Mouse (Mus musculus) spleen, adult 2 months (tissue): ENCODE measurements around the gene Zfp541. TPM values are rescaled to one million over a fixed set of nuclear protein-coding genes. Genes with fewer than 3 reads are reported as not detected.
A peak's percentile ranks its signal among the peaks of the same experiment; 100 is the strongest.

Experiments used
- DNase-seq, 2 experiments: peaks; one replicate each; pipeline versions ENCODE4 v3.0.0 to v3.0.0-alpha.2; 2012 to 2021; ENCODE audit warnings: low spot score in 2 of 2, low read depth in 1 of 2
- H3K27ac ChIP-seq: fragments of 200-500 bp; 2 replicates; pipeline ENCODE4 v1.5.1; 2012; ENCODE audit warnings: low read length, inconsistent platforms; ENCODE audit not compliant: insufficient read depth
- H3K27me3 ChIP-seq: fragments of 200-500 bp; 2 replicates; pipeline ENCODE4 v1.6.1; 2012; ENCODE audit warnings: mild to moderate bottlenecking, moderate library complexity, low read length, inconsistent platforms; ENCODE audit not compliant: control insufficient read depth, insufficient read depth
- H3K36me3 ChIP-seq: fragments of 200-500 bp; 2 replicates; pipeline ENCODE4 v1.6.1; 2012; ENCODE audit warnings: mild to moderate bottlenecking, low read length, inconsistent platforms; ENCODE audit not compliant: control insufficient read depth, insufficient read depth
- H3K4me1 ChIP-seq: fragments of 200-500 bp; 2 replicates; pipeline ENCODE4 v1.6.1; 2011; ENCODE audit warnings: inconsistent platforms; ENCODE audit not compliant: control insufficient read depth, insufficient read depth, insufficient read length
- H3K4me3 ChIP-seq: fragments of 200-500 bp; 2 replicates; pipeline ENCODE4 v1.5.1; 2011; ENCODE audit warnings: mild to moderate bottlenecking, inconsistent platforms; ENCODE audit not compliant: insufficient read depth, insufficient read length; ENCODE audit errors: extremely low read depth
- CTCF ChIP-seq: fragments of 200-500 bp; IDR thresholded peaks from 2 replicates; pipeline ENCODE4 v1.5.1; 2011; ENCODE audit warnings: mild to moderate bottlenecking, inconsistent platforms; ENCODE audit not compliant: insufficient read depth, insufficient read length, insufficient replicate concordance; ENCODE audit errors: extremely low read depth
- POLR2A ChIP-seq: fragments of 200-500 bp; IDR thresholded peaks from 2 replicates; pipeline ENCODE4 v1.6.1; 2011; ENCODE audit warnings: low read depth, low read length, inconsistent platforms
- WGBS: fragments of 180-500 bp; shearing (Covaris S2); methylation state at CpG from one replicate; pipeline ENCODE4 v1.1.7; 2018; 5-methylcytosine and 5-hydroxymethylcytosine counted together
- polyA plus RNA-seq: library from polyadenylated mRNA; depleted of rRNA; stranded (reverse); fragments of >200 nt; gene quantifications from 2 replicates; pipeline ENCODE4 v1.2.3, GENCODE M21; 2012

Gene Zfp541
- polyA plus RNA-seq, 1 experiment, result 0.02 TPM

DNA sequence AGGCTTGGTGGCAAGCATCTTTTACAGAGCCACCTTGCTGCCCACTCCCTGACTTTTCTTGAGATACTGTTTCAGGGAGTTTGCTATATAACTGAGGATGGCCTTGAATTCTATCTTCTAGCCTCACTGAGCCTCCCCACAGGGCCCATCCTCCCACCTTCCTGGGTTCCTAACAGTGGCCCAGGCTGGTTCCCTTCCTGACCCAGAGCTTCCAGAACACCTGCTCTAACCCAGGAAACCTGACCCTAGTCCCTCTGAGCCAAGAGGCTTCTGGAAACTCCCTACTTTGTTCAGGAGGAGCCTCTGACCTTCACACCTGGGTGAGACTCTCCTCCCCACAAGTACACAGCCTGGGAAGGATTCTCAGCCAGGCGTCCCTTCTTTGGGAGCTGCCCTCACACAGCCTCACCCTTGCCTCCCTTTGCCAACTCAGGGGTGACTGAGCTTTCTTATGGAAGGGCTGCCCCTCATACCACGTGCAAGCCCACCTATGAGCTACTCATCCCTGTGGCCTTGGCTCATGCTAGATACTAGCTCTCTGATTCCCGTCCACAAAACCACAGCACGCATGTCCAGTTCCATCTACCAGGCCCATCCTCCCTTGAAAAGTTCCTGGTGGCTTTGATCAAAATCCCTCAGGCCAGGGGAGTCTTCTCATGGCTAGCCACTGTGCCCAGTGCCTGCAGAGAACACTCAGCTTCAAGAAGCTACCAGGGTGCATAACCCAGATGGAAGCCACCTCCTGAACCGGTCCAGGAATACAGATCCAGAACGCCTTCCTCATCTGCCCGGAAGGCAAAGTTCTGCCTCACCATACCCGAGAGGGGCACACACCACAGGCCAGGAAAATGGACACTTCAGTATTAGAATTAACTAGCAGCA lies 27.8 kb upstream of the Zfp541 start:
- no peak overlapping the region for H3K27ac ChIP-seq
- no peaks in the 10 kb centered on the region; the same call in 1 of the 2 replicates for H3K36me3 ChIP-seq
- no peaks in the 10 kb centered on the region for H3K27me3 ChIP-seq
- no peak for DNase-seq
- no peak for TF ChIP-seq POLR2A
- TF ChIP-seq CTCF, result no peak
- H3K4me3 ChIP-seq, result no peak overlapping the region
- WGBS, result 87% methylated on average over 8 of the region's 8 CpGs
- peaks cover 15% of the 10 kb centered on the region for H3K4me1 ChIP-seq

DNA sequence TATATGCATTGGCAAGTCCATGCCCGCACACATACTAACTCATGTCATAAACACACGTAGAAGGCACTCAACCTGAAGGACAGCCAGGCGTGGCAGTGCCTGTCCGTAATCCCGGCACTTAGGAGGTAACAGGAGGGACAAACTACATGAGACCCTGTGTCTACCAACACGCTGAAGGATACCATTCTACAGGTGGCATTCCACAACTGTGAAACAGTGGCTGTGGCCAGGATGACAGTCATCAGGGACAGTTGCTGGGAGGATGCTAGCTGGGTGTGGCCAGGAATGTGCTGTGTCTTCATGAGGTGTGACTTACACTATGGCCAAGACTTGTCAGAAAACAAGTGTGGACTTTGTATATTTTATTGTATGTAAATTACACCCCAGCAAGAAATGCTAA lies 24.6 kb upstream of the Zfp541 start:
- Histone ChIP-seq H3K4me3 (no peak overlapping the region), H3K4me1 (peaks cover 22% of the 10 kb centered on the region), H3K27ac (no peak overlapping the region), H3K36me3 (no peaks in the 10 kb centered on the region; the same call in 1 of the 2 replicates), H3K27me3 (no peaks in the 10 kb centered on the region)
- DNase-seq, result no peak
- TF ChIP-seq POLR2A, result no peak
- TF ChIP-seq CTCF, result no peak
- WGBS, result 94% methylated on average over 6 of the region's 6 CpGs

DNA sequence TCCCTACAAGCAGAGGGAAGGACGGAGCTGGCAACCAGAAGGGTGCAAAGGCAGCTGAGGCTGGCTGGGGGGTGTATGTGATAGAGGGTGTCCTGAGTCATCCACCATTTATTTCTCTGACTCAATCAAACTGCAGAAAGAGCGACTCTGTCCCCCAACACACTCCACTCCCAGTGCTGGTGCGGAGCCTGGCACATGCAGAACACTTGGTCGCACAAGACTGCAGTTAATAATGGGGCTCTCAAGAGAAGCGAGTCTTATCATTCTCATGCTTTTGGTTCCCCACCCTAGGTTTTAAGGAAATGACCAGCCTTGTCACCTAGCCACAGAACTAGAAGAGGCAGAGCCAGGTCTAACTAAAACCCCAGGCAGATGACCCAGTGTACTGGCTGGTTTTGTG lies 22.3 kb upstream of the Zfp541 start:
- no peak for TF ChIP-seq POLR2A
- no peak for TF ChIP-seq CTCF
- Histone ChIP-seq H3K27me3 (no peaks in the 10 kb centered on the region), H3K4me1 (peaks cover 28% of the 10 kb centered on the region), H3K36me3 (no peaks in the 10 kb centered on the region; the same call in 1 of the 2 replicates), H3K27ac (no peak overlapping the region), H3K4me3 (no peak overlapping the region)
- WGBS, result 74% methylated on average over 5 of the region's 5 CpGs
- DNase-seq, result no peak

DNA sequence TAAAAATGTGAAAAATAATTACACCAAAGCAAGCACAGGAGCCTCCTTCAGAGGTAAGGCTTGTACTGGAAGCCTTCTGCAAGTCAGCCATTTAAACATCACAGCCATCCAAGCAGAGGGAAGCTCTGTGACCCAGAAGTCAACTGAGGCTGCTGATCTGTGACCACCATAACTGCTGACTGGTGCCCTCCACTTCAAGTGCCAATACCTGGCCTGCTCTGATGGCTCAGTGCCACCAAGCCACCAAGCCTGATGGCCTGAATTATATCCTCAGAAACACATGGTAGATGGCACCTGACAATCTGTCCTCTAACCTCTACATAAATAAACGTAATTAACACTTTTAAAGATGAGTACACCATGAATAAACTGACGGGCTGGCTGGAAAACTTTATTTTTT lies 20.4 kb upstream of the Zfp541 start:
- DNase-seq, result no peak
- 90% methylated on average over 2 of the region's 2 CpGs for WGBS
- Histone ChIP-seq H3K4me3 (no peak overlapping the region), H3K4me1 (peaks cover 41% of the 10 kb centered on the region), H3K36me3 (no peaks in the 10 kb centered on the region; the same call in 1 of the 2 replicates), H3K27ac (no peak overlapping the region), H3K27me3 (no peaks in the 10 kb centered on the region)
- no peak for TF ChIP-seq POLR2A
- TF ChIP-seq CTCF, result no peak

DNA sequence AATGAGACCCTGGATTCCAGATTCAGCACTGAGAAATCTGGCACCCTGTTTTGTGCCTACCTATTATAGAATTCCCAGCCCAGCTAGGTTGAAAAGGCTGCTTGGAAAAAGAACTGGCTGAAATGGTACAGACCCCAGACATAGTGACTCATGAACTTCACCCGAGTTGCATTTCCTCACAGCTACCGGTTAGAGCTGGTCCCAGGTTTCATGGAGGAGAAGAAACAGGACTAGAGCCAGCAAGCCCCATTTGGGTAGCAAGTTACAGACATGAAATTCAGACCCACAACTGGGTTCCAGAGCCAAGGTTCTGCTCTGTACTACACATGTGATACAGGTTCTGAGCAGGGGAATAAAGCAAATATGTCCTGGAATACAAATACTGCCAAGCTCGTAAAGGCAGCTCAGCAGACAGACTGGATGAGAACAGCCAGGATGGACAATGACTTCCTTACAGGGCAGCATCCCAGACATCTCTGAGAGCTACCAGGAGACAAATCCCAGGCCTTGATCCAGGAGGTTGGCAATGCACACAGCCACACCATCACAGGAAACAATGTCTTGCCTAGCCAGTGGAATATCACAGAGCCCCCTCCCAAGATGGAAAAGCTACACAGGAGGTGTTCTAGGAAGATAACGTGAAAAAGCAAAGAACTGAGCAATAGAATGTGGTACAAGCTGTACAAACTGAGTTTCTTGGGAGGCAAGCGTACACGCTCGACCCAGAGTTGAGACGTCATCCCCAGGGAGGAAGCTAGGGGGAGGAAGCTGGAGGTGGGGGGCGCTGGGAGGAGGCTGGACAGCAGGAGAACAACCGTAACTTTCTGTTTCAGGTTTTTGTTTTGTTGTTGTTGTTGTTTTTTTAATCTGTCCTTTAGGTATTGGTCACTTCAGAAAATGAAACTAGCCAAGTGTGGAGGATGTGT lies 18.5 kb upstream of the Zfp541 start:
- DNase-seq, result no peak
- no peak for TF ChIP-seq CTCF
- TF ChIP-seq POLR2A, result no peak
- Histone ChIP-seq H3K36me3 (no peaks in the 10 kb centered on the region), H3K27ac (peak overlapping the region; percentile 97), H3K4me1 (peaks cover 38% of the 10 kb centered on the region; the same call in 1 of the 2 replicates), H3K27me3 (no peaks in the 10 kb centered on the region), H3K4me3 (no peak overlapping the region)
- WGBS, result 16% methylated on average over 10 of the region's 10 CpGs

GRCm38 (mm10) chr7:16043861-16044435 lies 17.7 kb upstream of the Zfp541 start:
- peak overlapping the region; percentile 97 for H3K27ac ChIP-seq
- H3K36me3 ChIP-seq, result no peaks in the 10 kb centered on the region
- no peak for TF ChIP-seq POLR2A
- no peak for DNase-seq
- 40% methylated on average over 3 of the region's 3 CpGs for WGBS
- H3K27me3 ChIP-seq, result no peaks in the 10 kb centered on the region
- peaks cover 38% of the 10 kb centered on the region; the same call in 1 of the 2 replicates for H3K4me1 ChIP-seq
- H3K4me3 ChIP-seq, result no peak overlapping the region; the same call in none of the 2 replicates

DNA sequence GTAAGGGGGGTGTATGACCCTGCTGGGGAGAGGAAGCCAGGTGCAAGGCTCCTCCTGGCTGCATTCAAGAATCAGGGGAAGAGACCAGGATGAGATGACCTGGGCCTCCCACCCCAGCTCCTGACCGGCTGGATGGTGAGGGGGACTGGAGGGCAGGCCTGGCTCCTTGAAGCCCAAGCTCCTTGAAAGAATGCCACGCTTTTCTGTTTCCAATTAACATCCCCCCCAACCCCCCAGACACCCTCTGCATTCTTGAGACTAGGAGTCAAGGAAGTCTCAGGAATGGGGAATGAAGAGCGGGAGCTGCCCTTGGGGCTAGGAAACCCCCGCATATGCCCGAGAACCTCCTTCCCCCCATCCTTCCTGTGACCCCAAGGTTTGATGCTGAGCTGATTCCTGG lies 17.1 kb upstream of the Zfp541 start:
- H3K36me3 ChIP-seq, result no peaks in the 10 kb centered on the region
- H3K4me3 ChIP-seq, result no peak overlapping the region
- peak overlapping the region; percentile 97 for H3K27ac ChIP-seq
- no peak for DNase-seq
- TF ChIP-seq CTCF, result no peak
- no peak for TF ChIP-seq POLR2A
- H3K27me3 ChIP-seq, result no peaks in the 10 kb centered on the region
- peaks cover 34% of the 10 kb centered on the region; the same call in 1 of the 2 replicates for H3K4me1 ChIP-seq
- WGBS, result 70% methylated on average over 5 of the region's 5 CpGs
